Mouse (Mus musculus): ENCODE measurements around the gene Dnase1l2.

Gene Dnase1l2

DNA sequence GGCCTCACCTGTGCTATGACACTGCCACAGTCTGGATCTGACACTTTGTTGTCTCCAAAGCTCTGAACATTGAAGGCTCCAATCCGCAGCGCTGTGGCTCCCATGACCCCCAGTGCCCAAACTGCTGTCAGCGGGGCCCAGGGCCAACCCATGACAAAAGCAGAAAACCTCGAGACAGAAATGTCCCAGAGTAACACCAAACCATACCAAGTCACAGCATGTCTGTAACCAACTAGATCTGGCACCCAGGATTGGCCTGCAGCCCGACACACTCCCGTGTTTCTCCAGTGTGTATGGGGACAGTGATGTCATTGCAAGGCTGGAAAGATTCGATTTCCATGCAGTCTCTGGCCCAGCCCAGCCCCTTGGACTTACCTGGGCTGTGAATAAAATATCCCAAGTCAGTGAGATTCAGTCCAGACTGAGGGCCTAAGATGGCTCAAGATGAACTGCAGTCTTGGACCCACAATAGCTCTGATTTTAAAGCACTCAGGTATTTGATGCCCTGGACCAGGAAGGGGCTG is at the start of gene Dnase1l2:
Gene Dnase1l2, minus strand, starts transcription at position 474 of the 524 bp plus-strand sequence.
- CTCF ChIA-PET: no interaction called here

DNA sequence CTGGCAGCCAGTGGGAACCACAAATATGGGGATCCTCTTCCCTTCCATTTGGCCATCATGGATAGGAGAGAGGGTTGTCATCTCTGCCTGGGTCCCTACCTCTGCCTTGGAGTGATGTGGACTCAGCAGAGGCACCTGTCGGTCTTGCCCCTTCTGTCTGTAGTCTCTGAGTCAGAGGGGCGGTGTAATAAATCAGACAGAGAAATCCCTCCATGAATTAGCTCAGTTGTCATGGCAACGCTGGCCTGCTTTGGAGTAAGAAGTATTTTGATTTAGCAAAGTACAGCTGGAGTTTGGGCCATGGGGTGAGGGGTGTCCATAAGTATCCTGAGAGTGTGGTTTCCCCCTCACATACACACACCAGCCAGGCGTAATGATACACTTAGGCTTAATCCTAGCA is 47.5 kb upstream of the Dnase1l2 start:
- CTCF ChIA-PET: no interaction called here

GRCm38 (mm10) chr17:24489265-24490030 is 46.5 kb upstream of the Dnase1l2 start:
- CTCF ChIA-PET: interaction anchor here (0.5 kb wide), 1 partner anchor 53 kb away, joined by 4 read pairs; no protein-coding TSS in a partner anchor

GRCm38 (mm10) chr17:24488662-24489264 is 45.9 kb upstream of the Dnase1l2 start:
- CTCF ChIA-PET: interaction anchor here (0.5 kb wide), 1 partner anchor 53 kb away, joined by 4 read pairs; no protein-coding TSS in a partner anchor

GRCm38 (mm10) chr17:24488186-24488661 is 45.3 kb upstream of the Dnase1l2 start, which contains the start of gene Caskin1:
Caskin1 (plus strand) TSS chr17:24488601.
- CTCF ChIA-PET: no interaction called here

GRCm38 (mm10) chr17:24485090-24485860 is 42.4 kb upstream of the Dnase1l2 start:
- CTCF ChIA-PET: interaction anchor here (0.6 kb wide), 3 partner anchors 8 to 316 kb away, joined by 3 read pairs; no protein-coding TSS in a partner anchor

- CTCF ChIA-PET: no interaction called here
Observed at GRCm38 (mm10) chr17:24483495-24483894, 40.6 kb upstream of the Dnase1l2 start.

- CTCF ChIA-PET: no interaction called here
Observed at GRCm38 (mm10) chr17:24481027-24481815, 38.3 kb upstream of the Dnase1l2 start.

DNA sequence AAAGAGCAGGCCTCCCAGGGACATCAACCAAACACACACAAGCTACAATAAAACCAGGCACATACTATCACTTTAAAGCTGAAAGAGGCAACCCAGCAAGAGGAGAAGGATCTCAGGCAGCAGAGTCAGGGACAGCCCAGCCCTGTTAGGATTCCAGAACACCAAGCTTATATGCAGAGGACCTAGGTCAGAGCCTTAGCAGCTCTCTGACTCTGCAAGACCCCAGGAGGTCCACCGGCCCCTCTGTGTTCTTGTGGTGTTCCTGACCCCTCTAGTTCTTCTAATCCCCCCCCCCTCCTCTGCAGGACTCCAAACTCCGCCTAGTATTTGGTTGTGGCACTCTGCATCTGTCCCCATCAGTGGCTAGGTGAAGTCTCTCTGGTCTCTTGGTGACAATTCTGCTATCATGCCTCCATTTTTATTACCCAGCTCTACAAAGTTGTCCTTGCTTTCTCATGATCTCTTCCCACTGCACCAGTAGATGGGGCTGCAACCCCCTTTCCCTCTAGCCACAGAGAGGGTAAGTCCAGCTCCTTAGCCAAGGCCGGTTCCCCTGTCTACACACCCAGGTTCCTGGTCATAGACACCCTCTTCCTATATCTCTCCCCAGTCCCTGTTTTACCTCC is 37.4 kb upstream of the Dnase1l2 start:
- CTCF ChIA-PET: no interaction called here

- CTCF ChIA-PET: interaction anchor here (0.7 kb wide), 2 partner anchors 8 to 486 kb away, joined by 3 to 12 read pairs; no protein-coding TSS in a partner anchor
Observed at GRCm38 (mm10) chr17:24479431-24479830, 36.5 kb upstream of the Dnase1l2 start.

DNA sequence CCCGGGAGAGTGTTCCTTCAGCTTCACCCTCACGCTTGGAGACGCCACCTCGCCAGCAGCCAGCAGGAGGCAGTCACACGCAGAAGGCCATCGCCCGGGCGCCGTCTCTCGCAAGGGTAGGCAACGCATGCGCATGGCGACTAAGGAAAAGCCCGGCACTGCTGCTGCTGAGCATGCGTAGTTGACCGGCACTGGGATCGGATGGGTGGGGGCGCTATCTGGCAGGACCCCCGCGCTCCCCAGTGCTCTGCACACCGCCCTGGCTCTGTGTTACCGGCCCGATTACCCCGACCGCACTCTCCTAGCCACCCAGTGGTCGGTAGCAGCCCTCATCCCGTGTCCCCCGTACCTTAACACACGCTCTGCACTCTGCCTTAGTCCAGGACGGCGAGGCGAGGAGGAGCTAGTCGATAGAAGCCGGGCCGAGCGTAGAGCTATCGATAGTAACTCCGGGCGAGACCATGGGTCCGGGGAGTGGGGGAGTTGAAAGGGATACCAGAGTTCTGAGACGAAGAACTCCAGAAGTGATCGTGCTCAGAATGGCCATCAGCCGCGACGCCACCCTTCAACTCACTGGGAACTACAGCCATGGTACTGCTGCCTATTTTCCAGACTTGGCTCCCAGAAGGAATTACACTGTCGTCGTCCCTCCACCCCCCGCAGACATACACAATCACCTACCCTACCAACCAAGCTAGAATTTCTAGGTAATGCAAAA is 35.9 kb upstream of the Dnase1l2 start, which contains the start of gene Mlst8:
Gene Mlst8, minus strand, starts transcription at position 416 of the 718 bp plus-strand sequence.
- CTCF ChIA-PET: no interaction called here

GRCm38 (mm10) chr17:24477985-24478600 is 35.2 kb upstream of the Dnase1l2 start:
- CTCF ChIA-PET: no interaction called here

DNA sequence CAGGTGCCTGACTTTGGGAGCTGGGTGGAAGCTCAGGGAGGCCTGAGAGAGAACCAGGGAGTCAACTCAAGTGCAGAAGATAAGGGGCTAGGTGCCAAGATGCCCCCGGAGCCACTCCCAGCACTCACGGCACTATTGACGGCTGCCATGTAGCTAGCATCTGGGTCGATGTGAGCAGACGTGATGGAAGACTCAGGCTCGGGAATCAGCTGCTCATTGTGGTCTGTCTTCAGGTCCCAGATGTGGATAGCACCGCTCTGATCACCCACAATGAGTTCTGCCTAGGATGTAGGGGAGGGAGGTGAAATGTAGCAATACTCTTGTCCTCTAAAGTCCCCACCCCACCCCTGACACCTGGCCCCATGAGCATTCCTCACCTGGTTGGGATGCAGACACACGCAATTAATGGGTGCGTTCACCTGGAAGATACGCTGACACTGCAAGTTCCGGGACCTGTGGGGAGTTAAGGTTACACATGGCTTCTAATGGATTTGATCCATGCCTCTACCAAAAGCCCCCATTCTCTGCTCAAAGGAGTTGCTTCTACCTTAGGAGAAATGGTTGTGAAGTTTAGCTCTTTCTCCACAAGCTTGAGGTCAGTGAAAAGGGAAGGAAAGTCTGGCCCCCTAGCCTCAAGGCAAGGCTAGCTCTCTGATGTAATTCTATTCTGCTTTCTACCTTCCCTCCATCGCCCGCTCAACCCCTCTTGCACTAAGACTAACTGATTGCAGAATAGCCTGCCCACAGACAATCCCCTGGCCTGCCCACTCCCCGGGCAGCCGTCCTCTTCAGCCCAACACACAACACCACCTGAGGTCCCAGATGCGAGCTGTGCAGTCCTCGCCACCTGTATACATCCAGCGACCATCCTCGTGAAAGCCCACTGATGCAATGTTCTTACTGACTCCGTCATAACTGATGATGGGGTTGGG is 34.4 kb upstream of the Dnase1l2 start:
- CTCF ChIA-PET: no interaction called here

DNA sequence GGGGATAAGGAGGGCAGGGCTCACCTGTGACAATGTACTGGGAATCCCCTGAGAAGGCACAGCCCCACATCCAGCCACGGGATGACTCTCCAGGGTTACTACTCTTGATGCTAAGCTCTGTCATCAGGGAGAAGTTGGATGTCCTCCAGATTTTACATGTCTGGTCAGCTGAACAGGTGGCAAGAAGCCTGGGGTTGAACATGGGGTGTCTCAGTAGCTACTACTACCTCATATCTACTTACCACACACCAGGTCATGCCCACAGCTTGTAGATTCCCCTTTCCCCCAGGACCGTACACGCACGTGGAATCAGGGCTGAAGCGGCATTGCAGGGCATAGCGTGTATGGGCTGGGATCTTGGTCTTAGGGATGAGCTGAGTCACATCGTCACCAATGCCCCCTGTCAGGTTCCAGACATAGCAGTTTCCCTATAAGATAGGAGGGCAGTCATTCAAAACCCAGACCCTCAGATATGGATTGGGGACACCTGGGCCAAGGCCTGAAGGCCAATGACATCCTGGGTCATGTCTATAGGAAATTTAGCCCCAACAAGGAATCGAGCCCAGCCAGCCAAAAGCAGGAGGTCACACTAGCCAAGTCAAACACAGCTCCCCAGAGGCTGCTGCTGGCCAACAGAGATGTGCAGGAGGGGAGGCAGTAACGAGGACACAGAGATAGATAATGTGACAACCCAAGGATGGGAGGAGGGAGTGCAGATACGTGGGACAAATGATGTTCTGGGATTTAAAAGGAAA is 33.3 kb upstream of the Dnase1l2 start:
- CTCF ChIA-PET: no interaction called here

DNA sequence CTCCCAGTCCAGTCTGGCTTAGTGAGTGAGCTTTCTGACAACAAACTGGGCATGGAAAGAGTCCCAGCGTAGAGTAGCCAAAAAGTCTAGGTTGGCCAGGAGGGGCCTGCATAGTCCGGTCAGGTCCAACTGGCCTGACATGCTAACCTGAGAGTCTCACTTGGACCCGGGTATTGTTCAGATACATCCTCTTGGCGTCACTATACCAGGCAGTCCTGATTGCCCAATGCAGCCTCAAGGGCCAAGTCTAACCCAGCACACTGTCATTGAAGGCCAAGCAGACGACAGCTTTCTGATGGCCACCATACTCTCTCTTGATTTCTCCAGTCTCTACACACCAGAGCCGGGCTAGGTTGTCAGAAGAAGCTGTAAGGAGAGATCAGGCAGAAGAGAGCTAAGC is 32.7 kb upstream of the Dnase1l2 start:
- CTCF ChIA-PET: no interaction called here

- CTCF ChIA-PET: no interaction called here
Observed at GRCm38 (mm10) chr17:24474557-24474956, 31.7 kb upstream of the Dnase1l2 start.

GRCm38 (mm10) chr17:24473612-24474275 is 30.8 kb upstream of the Dnase1l2 start, which contains the start of gene Bricd5:
Bricd5 (plus strand) TSS chr17:24473884.
- CTCF ChIA-PET: no interaction called here

Data from spleen, embryonic (tissue).